Mouse (Mus musculus) 416B (cell line): Measurements from ENCODE around the gene Agbl4.
"Not testable (repeated sequence)": the region's sequence is repeated elsewhere in the genome, so short reads cannot be mapped to it uniquely, and the experiment has no call there.

Source experiments
- DNase-seq: peaks from one replicate; pipeline ENCODE4 v3.0.0; 2011; ENCODE audit warnings: low read depth

Agbl4 gene

DNA sequence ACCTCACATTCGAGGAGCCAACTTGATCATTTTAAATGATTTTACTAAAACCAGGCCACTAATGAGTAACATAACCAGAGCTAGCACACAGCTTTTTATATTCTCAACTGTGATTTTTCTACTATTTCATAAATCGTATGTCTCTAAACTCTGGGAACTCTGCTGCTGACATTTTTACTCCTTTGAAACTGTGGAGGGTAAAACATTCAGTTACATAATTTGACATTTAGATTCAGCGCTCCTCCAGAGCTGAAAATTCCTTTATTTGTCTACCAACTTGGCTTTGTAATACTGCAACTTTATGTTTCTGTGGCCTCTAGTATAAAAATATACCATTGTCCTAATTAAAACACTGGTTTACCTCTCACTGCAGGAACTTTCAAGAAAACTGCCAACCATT lies 523.6 kb downstream of the Agbl4 start:
- DNase-seq, result no peak

DNA sequence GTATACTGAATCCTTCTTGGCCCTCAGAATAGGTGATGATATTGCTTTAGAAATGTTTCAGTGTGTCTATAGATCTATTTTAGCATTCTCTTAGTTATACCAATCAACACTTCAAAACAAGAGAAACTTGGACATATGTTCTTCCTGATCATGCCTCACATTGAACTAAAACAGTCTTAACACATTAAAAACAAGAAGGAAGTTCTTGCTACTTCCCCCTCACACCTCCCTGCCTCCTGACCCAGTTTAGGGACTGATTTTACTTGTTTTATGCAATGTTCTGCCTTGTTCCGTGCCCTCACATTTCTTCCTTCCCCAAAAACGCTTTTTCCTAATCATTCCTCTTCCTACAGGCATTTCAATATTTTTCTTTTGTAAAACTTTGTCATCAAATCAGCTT lies 604.2 kb downstream of the Agbl4 start:
- peak; percentile 17 for DNase-seq

- no peak for DNase-seq
Measured at GRCm38 (mm10) chr4:111004719-111005479, 607.4 kb downstream of the Agbl4 start.

- DNase-seq, result no peak
Measured at GRCm38 (mm10) chr4:111019376-111019775, 621.9 kb downstream of the Agbl4 start.

DNA sequence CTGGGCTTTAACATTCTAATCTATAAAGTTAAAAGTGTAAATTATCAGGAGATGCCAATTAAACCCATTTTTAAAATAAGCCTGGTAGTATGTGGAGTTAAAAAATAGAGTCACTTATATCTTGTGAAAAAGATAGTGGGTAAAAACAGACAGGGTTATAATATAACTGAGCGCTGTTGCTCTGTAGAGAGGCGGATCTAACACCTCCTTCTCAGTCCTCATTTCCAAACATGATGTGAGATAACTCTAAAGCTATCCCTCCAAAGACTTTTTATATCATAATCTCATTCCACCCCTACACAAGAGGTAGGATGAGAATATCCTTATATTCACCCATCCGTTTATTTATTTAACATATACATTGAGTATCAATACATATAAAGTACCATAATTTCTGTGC lies 669.9 kb downstream of the Agbl4 start:
- DNase-seq, result no peak

DNA sequence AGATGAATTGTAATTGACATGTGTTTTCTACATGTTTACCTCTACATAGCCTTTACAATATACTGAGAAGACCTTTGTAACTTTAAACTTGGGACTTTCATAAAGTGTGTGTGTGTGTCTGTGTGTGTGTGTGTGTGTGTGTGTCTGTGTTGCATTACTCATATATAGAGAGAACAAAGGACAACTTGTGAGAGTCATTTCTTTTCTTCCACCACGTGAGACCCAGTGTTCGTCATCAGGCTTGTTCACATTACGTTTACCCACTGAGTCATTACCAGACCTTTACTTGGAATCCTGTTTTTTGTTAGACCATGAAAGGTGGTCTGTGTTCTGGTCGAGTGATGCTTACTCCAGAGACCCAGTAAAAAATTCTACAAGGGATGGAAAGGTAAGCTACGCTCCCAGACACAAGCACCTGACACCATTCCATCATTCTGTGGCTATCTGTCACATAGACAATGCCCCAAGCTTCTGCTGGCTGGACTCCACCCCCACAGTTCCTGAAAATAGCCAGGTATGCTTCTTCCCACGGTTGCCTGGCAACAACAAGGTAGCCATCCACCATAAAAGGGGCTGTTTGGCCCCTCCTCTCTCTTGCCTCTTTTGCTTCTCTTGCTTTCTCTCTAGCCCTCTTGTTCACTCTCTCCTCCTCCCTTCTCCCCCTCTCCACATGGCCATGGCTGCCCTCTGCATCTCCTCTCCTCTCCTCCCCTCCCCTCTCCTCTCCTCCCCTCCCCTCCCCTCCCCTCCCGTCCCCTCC lies 676.5 kb downstream of the Agbl4 start:
- no peak for DNase-seq

- no peak for DNase-seq
Measured at GRCm38 (mm10) chr4:111074701-111075154, 677.3 kb downstream of the Agbl4 start.

DNA sequence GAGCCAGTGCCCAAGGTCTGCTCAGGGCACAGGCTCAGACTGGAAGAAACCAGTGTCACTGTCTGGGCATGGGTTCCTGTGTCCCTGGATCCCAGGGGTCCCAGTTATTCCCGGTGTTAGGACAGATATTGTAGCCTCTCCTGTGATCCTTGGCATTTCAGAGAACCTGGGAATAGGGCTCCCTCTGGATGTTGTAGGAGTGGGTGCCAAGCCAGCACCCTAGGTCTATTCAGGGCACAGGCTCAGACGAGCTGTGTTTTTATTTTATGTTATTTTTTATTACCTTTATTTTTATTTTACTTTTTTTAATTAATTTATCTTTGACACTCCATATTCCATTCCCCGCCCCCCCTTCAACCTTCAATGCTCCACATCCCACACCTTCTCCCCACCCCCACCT lies 680.3 kb downstream of the Agbl4 start:
- DNase-seq, result no peak

GRCm38 (mm10) chr4:111085330-111085729 lies 687.9 kb downstream of the Agbl4 start:
- peak; percentile 50 for DNase-seq

DNA sequence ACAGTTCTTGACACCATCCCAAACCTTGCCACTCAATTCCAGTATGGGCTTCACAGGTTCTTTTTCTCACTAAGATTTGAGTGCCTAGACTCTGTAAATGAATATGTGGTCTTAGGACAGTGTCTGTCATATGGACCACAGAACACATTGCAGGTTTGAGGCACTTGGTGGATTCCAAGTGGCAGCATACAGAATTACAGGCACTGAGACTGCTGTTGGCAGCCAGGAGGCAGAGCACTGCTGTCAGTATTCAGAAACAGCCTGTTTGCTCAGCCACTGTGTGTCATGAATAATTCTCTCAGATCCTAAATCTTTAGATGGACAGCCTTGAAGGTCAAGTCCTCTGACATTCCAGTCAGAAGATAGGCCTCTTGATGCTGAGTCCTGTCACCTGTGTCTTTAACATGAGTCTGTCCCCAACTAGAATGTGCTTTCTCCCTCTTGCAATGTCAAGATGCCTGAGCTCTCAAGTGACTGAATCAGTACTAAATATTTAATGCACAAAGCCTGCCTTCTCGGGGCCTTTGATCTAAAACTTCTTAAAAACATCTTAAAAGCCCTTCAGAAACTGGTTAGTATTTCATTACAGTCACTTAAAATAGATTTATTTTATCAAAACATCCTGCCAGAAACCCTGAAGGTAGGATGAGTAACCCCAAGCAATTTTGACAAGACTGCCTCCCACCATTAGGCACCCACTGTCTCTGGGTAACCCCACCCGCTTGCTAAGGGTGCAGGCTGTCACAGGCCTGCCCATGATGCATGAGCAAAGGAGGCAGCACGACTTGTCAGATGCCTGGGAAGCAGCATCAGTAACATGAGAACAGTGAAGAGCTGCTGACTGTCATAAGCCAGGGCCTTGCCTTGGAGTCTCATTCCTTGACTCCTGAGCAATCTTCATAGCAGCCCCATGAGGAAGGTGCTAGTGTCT lies 739.0 kb downstream of the Agbl4 start:
- no peak for DNase-seq

DNA sequence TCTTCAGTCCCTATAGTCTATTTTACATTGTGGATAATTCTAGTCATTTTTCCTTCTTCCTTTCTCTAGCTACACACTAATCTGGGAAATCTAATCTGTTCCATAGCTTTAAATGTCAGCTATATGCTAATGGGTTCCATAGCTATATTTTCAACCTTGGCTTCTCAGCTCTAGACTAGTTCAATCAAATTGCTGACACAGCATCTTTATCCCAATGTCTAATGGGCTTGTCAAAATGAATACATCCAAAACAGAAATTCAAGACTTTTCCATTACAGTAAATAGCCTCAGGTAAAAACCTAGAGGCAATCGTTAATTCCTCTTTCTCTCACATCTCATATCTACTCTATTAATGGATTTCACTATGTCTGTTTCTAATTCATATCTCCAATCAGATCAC lies 750.3 kb downstream of the Agbl4 start:
- DNase-seq, result no peak

- DNase-seq, result no peak
Measured at GRCm38 (mm10) chr4:111155859-111156258, 758.4 kb downstream of the Agbl4 start.

DNA sequence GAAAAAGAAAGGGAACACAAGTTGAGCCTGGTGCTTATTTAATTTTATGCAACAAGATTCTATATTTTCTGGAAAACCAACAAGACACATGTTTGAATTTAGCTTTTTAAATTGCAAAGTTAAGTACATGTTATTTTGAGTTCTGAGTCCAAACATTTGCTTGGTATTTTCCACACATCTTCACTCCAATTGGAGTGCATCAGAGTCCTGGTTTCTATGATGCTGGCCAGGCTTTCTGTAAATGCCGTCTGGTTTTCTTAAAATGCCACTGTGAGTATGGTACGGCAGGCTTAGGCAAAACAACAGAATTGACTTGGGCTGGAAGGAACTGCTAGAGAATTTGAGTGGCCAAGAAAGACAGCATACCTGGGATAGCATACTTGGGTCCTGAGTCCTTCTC lies 784.0 kb downstream of the Agbl4 start:
- no peak for DNase-seq

DNA sequence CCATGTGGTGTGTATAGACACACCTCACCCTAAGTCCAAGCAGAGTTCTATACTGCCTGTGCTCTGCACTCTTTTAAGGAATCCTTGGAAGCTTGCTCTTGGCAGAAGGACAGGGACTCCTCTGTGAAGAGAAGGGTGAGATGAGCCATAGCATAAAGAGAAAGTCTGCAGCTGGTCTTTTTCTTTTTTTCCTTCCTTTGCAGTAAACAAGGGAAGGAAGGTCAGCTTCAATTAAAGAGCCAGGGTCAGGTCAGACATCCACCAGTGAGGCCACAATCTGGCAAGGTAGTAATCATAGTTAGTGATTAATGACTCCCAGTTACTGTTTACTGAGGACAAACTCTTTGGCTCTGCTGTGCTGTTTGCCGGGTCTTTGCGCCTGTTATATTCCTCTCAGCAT lies 802.6 kb downstream of the Agbl4 start:
- no peak for DNase-seq

DNA sequence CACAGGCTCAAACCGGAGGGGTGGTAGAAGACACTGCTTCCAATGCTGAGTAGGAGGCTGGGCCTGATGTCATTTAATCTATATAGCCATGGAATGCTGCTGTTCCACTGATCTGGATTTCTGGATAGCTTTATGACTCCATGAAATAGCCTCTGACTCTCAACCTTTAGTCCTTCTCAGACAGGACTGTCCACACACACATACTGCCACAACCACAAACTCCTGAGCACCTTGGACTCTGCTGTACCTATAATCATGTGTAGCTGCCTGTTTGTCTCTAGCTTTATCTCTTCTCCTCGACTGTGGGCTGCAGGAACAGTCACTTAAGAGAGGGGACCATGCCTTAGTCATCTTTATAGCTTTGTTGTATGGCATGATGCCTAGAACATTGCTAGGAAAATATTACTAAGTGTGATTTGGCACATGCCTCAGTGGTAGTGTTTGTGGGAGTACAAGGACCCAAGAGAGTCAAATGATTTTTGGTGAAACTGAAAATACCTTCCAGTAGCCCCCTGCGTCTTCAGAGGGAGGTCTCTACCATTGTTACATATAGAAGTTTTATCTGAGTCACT lies 817.8 kb downstream of the Agbl4 start:
- DNase-seq, result no peak

DNA sequence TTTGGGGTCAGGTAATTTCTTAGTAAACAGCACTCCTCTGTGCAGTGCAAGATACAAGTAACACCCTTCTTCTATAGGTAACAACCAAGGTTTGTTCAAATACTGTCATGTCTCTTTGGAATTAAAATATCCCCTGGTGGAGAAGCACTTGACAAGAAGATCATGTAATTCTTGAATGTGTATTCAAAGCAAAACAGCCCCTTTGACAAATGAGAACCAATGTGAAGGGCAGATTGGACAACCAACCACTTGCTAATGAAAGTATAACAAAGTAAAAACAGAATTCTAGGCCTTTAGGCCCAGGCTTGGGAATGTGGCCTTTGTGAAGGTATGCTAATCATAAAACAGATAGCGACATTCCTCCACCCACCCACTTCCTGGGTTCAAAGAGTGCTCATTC lies 821.6 kb downstream of the Agbl4 start:
- DNase-seq, result not testable (repeated sequence)

- DNase-seq, result not testable (repeated sequence)
Measured at GRCm38 (mm10) chr4:111219543-111219942, 822.1 kb downstream of the Agbl4 start.

- DNase-seq, result no peak
Measured at GRCm38 (mm10) chr4:111233849-111234248, 836.4 kb downstream of the Agbl4 start.

- no peak for DNase-seq
Measured at GRCm38 (mm10) chr4:111251917-111252316, 854.5 kb downstream of the Agbl4 start.

DNA sequence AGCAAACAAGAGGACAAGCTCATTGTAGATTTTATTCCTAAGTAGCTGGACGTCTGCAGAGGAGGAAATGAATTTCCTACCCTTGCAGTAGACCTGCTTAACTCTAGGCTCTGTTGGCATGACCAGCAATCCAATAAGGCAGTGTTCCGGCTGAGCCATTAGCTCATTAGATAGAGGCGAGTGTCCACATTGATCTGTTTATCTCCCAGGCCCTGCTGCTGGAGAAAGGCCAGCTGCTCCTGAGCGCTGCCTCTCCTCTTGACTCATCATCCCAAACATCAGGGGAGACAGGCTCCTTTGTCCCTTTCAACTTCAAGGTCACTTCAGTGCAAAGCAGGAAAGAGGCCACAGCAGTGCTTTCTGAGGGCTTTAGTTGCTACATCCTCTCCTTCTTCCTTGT lies 858.0 kb downstream of the Agbl4 start:
- no peak for DNase-seq

GRCm38 (mm10) chr4:111256931-111257330 lies 859.5 kb downstream of the Agbl4 start:
- no peak for DNase-seq

GRCm38 (mm10) chr4:111280936-111281335 lies 883.5 kb downstream of the Agbl4 start:
- DNase-seq, result no peak
